Mouse (Mus musculus) kidney, adult 11 months (tissue): ENCODE measurements around the gene Pbx1.

Source experiments
- DNase-seq: peaks from one replicate; pipeline ENCODE4 v3.0.0; 2022

The Pbx1 gene

DNA sequence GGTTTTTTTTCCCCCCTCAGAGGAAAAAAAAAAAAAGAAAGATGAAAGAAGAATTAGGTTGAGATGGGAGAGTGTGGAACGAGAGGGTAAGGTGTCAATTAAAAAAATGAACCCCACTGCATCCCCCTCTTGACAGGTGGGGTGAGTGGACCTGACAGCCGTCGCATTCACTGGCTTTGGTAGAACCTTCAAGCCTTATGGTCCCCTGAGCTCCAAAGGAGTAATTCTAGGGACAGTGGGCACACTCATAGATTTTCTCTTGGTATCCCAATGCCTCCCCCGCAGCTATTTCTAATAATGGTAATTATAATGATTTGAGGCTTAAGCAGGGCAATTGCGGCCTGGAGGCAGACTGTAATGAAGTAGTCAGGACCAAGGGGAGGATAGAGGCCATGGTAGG is 167.0 kb downstream of the Pbx1 start:
- DNase-seq: no peak

DNA sequence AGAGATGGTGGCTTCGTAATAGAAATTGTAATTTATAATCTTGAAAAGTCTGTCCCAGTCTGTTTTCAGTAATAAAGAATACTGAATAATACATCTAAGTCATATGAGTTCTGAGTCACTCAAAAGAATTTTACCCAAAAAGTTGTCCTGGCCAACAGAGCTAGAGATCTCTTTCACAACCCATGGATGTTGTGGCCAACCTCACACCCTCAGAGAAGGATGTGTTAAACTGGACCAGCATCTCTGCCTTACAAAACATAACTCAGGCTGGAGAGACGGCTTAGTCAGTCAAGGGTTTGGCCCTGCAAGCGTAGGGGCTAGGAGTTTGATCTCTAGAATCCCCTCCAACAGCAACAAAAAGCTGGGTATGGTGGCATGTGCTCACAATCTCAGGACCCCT is 171.7 kb downstream of the Pbx1 start:
- no peak for DNase-seq

DNA sequence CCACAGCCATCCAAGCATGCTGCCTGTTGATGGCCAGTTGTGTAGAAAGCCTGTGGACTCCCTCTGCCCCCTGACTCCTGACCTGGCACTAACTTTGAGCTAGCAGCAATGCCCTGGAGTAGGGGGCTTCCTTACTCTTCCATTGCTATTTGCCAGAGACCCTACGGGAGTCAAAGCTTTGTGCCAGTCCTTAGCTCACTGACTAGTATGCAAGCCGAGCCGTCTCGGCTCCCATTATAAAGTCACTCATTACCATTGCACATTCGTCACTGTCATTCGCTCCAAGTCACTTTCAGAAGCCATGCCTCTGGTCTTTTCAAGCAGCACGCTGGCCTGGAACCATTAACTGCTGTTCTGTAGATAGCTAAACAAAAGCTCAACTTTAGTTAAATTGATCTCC is 173.2 kb downstream of the Pbx1 start:
- DNase-seq: peak; percentile 9

DNA sequence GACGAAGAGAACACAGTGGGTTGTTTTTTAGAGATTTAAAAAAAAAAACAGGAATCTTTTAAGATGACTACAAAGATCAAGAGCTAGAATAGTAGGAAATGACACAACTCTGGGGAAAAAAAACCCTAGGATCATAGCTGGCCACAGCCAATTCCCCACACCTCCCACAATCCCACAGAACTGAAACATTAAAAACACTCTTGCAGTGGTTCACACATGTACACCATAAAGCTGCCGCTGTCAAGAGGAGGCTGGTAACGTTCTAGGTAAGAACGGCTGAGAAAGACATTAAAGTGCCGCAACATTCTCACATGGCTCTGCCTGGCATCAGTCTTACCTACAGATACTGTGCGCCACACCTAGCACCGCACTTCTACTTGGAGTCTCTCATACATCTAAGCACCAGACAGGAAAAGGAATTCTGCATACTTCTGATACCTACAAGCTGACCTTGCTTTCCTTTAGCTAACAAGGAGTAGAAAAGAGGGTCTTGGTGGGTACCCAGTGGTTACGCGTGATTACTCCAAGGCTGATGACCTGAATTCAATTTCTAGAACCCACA is 176.6 kb downstream of the Pbx1 start:
- DNase-seq: no peak

DNA sequence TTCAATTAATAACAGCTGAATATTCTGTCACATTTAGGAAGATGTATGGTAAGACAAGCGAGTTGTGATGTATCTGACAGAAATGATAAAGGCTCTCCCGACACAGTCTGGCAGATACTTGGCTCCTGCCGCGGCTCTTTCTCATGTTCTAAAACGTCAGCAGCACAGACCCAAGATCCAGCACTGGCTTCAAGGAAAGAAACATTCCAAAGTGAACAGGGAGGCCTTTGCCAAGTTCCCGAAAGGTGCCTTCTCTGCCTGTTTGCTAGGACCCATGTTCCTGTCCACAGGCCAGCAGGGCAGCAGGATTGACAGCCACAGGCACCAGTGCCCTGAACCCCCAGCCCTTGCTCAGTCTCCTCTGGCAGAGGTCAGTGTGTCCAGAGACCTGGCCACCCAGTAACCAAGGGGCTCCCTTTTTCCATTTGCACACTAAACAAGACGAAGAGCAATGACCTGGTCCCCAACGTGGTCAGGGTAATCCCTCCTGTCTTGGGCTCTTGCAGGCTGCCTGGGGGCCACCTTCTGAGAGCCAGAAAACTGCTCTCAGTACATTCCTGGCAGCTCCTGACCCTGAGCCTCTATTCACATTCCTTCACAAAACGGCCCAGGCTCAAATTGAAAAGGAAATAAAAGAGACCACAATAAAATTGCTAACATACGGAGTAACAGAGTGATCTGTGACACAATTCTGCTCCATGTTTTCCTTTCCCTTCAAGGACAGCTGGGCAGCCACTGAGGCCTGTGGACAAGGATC is 184.9 kb downstream of the Pbx1 start:
- peak; percentile 32 for DNase-seq

DNA sequence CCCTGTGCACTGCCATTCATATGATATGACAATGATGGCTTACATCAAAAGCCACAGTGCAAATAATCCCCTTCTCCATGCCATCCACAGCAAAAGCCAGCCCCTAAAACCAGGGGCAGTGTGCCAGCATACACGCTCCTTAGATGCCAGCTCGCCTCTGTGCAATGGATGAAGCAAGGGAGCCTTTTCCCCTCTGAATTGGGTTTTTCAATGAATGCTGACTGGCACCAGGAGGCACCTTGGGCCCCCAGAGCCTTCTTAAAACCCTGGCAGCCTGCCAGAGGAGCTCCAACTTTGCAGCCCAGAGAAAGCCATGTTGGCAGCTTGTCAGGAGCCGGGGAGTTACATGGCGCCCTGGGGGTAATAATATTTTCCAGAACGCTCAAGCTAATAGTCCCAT is 186.5 kb downstream of the Pbx1 start:
- DNase-seq: peak; percentile 47

DNA sequence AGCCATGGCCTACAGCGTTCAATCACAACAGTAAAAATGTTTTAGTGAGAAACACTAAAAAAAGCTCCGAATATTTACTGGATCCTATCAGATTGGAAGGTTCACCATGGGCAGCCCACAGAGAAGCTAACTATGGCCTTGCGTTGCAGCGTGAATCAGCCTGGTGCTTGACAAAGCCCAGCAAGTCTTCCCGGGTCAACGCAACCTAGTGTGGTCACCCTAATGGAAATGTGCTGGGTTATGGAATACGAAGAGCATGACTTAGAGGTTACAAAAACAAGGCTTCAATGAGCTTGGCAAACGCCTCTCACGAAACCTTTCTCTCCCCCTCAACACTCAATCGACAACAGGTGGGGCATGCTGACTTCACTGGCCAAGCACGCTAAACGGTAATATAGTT is 188.3 kb downstream of the Pbx1 start:
- no peak for DNase-seq

DNA sequence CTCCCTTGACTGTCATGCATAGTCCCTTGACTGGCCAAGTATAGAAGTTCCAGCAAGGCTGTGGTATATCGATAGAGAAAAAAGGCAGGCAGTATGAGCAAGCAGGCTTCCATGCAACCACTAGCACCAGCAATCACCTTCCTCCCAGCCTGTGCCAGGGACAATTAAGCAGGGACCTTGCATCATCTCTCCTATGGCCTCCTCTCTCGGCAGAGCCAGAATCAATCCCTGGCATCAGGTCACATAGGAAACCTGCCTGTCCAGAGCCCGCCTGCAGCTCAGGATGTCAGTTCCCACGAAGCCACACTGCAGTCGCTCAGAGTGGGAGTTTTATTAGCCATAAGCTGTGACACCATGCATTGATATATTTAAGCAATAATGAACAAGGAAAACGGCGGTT is 189.0 kb downstream of the Pbx1 start:
- no peak for DNase-seq

DNA sequence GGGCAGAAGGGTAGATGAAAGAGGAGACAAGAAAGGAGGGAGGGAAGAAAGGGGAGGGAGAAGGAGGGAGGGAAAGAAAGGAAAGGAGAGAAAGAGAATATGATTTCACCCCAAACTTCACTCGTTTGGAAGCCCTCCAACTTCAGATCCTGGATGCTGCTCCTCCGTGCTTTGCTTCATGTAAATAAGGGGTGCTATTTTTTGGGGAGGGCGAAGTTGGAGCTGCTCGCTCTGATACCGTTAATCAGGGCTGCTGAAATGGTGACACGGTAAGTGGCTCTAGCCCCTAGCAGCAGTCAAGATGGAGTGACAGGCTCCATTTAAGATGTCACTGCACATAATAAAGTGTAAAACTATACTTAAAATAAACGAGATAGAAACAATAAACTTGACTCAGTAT is 190.8 kb downstream of the Pbx1 start:
- DNase-seq: no peak

DNA sequence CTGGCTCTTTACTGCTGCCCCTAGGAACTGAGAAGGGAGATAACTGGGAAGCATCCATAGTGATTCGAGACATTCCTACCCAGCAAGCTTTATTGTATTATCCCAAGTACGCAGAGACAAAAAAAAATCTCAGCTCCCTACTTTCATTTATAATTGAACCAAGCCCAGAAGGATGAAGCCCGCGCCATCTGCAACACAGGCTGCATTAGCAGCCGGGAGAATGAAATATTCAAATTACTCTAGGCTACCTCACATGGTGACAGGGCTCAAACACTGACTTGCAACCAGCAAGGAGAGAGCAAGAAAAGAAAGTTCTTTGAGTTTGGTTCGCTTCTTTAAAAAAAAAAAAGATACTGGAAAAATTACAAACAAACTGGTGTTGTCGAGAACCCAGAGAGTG is 191.2 kb downstream of the Pbx1 start:
- no peak for DNase-seq

DNA sequence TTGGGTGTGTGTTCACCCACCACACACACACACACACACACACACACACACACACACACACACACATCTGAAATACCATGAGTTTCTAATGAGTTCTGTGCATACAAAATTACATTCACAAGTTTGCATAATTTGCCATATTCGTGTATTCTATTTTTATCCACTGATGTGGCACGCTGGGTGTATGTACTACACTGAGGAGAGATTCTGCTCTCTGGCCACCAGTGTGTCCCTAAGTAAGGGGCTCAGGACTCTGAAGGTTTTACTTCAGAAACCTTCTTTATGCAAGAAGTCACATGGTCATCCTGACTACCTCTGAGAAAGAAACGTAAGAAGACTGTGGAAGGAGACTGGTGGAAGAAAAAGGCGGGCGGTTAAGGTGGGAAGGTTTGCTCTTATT is 191.7 kb downstream of the Pbx1 start:
- DNase-seq: no peak

DNA sequence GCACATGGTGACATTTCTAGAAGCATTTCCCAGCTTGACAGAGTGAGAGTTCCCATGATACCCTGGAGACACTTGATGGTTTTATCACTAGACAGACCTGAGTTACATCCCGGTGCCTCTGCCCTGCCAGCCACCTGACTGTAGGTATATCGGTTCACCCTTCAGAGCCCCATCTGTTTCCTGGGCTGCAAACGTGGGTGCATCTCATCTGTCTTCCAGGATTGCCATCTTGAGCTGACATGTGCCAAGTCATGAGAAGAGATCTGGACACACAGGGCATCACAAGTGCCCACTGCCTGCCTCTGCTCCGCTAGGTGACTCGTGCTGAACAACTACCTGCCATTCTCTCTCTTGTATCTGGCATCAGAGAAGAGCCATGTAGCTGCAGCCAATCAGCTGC is 196.0 kb downstream of the Pbx1 start:
- no peak for DNase-seq

DNA sequence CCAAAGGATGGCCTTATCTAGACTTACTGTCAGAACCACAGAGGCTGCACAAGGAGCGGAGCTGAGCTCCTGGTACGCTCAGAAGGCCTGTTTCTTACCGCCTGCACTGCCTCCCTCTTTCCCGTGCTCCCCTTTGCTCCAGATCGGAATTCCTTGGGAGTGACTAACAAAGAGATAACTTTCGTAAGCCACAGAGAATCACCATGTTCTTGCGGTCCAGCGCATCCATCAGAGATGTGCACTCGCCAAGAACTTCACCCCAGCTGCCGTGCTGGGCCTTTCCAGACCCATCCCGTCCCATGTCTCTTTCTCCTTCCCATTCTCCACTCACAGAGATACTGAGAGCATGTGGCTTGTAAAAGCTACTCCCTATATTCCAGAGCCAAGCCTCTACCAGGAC is 197.7 kb downstream of the Pbx1 start:
- no peak for DNase-seq

DNA sequence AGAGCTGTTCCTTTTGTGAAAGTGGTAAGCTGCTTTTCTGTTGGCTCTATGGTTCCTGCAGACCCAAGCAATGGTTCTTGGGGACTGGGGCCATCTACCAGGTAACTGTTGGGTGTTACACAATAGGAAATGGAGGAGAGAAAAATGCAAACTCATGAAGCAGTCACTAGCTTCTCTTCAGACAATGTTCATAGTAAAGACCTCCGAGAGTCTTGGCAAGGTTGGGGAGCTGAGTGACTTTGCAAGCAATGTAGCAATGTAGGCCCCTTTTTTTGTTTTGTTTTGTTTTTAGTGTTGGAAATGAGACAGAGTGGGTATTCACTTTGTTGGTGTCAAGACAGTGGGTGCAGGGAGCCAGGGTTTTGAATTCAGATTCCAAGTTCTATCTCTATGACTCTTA is 198.9 kb downstream of the Pbx1 start:
- DNase-seq: no peak

DNA sequence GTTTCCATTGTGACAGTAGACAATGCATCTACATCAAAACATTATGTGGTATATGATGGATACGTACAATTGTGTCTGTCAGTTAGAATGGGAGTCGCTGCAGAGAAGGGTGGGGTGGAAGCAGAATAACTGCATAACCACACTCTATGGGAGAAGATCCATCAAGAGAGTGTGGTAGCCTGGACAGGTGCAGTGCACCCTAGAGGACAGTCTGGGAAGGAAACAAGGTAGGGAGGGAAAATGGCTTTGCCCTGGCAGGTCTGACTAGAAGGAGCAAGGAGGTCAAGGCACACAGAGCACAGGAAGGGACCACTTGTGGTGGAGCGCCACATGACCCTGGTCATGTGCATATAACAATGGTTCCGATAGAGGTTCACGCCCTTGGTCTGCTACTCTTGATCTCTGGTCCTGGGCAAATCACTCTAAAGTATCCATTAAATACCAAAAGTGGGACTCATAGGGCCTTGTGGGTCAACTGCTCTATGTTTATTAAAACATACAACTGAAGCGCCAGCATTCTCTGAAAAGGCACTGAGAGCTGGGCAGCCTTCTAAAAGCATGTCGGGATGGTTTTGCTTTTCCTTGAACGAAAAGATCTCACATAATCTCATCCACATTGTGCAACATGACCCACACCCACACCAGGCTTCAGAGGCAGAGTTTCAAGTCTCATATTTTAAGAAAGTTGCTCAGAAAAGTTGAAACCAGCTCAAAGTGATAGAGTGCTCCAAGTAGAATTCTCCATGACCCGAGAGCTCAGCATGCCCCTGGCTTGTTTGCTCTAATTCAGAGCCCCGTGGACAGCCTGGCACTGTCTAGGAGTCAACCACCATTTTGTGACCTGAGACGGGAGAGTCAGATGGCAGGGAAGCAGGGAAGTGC is 200.3 kb downstream of the Pbx1 start:
- DNase-seq: no peak

DNA sequence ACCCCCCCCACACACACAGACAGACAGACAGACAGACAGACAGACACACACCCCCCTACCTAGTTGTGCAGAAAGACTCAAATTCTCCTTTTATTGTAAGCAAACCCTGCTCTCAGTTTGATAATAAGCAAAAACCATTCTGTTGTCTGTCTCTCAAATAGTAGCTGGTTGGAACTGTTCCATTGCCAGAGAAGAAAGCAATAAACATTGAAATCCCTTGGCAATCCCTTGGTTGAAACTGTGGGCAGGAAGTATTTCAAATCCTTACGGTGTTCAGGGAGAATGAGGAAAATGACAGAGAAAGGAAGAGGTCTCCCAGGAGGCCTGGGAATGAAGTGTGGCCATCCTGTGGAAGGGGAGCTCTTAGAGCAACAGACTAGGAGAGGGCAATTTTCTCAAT is 201.2 kb downstream of the Pbx1 start:
- DNase-seq: no peak

DNA sequence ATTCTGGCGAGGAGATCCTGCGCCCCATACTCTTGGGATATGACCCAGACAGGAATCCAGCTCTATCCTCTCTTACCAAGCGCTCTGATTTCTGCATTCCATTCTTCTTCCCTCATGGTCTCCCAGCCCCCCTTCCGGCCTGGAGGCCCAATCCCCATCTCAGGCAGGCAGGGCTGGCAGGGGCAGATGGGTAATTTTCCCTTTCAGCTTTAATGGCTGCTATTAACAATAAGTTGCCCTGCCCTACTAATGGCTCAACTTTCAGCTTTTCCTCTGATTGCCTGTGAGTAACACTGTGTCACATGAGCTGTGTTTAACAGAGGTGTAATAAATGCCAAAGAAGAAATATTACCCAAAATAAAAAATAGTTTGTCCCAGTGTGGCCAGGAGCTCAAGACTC is 201.9 kb downstream of the Pbx1 start:
- no peak for DNase-seq

DNA sequence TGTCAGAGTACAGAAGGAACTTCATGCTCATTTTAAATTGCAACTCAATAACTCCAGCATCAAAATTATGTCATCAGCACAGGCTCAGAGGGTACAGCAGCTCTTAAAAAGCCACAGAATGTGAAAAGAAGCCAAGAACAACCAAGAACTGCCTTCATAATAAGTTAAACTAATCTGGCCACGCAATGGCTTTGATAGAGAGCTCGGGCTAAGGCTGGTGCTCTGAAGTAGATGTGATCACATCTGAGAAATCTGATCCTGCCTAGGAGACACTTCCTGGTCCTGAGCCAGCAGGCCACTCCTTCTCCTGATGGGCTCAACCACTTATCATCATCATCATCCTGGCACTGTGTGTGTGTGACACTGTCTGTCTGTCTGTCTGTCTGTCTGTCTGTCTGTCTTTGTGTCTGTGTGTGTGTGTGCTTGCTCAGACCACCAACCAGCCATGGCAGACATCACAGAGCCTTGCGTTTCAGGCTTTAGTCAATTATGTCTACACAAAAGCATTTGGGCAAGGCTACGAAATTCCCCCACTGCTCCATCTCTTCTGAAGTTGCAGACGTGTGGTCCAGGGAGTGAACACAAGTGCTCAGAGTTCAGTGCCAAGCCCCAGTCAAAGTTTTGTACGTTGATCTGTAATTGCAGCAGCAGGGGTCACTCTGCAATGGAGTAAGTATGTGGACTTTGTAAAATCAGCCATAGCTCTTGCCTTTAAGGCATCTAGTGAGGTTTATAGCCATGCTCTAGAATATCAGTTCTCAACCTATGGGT is 203.1 kb downstream of the Pbx1 start:
- no peak for DNase-seq

DNA sequence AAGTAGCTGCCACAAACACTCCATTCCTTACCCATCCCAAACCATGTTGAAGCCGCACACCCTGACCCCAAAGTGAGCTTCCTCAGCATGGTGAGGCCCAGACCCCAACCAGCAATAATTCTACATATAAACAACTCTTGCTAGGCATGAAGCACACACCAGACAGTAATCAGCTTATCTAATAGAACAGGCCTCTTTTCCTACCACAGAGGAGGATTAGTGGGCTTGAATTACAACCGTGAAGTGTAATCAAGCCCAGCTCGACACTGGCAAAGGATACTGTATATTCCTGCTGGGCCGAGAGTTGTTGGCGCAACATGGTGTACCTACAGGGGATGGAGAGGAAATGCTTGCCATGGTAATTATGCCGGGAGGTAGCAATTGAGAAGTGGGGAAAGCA is 205.9 kb downstream of the Pbx1 start:
- DNase-seq: no peak

DNA sequence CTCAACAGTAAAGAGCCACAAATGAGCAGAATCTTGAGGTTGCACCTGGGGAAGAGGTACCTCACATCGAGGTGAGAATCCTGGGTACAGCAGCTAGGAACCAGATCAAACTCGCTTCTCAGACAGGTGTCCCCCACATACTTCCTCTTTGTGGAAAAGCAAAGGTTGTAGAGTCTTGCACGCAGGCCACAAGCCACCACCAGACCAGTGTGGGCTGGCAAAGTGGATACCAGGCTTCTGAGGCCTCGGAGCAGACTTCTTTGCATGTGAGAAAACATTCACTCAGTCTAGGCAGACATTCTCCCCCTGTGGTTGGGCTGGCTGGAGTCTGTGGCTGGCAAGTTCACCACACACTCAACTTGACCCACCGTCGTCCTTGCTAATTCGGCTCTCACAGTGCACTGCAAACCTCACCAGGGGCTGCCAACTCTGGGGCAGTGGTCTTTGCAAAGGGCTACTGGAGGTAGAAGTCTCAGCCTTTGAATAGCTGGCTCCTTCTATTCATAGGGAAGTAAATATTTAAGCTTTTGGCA is 206.4 kb downstream of the Pbx1 start:
- DNase-seq: no peak

DNA sequence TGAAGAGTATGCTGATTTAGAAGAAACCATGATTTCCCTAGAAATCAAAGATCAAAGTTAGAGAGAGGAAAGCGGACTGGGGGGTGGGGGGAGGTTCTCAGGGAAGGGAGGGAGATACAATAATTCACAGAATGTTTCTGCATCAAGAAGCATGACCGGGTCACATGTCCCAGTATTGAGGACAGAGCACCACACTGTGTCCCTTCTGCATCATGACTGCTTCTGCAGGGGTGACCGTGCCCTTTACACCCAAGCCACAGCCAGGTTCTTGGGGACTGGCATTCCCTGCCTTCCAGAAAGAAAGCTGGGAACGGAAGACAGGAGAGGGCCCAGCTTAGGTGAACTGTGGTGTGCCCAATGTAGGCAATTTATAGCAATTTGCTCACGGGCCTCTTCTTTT is 207.9 kb downstream of the Pbx1 start:
- no peak for DNase-seq

DNA sequence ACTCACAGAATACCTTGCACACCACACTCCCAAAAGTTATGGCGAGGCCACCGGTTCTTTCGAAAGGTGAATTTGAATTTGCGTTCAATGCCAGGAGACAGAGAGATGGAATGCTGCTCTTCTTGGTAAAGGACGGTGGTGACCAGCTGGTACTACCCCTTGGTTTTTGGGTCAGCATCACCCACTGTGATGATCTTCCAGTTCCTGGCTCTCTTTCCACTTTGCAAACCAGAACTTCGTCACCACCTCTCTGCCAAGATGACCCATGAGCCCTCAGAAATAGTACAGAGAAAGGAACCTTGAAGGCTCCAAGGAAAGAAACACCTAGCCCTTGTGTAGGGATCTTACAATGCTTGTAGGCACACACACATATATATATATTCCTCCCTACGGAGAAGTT is 209.3 kb downstream of the Pbx1 start:
- DNase-seq: no peak

DNA sequence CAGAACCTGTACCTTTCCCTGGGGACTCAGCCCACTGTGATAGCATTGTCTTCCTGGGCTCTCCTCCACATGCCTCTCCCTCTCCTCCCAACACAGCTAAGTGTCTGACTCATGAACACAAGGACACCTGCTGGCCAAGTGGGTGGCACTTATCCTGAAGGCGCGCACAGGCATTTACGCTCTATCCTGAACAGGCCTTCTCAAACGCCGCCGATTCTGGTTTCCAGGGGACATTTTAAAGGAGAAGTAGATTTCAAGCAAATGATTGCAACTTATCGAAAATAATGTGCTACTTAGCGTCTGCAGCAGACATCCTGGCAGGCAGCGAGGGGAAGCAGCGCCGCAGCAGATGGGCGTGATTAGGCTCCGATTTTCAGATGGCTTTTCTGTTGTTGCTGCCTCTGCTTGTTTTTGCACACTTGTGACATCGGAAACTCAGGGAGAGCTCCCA is 211.0 kb downstream of the Pbx1 start:
- DNase-seq: no peak
